ENCODE assay signal across 9 mouse cellular contexts in genomic region chr3:107850418-107851031, GRCm38 (mm10). TPM values are rescaled to one million over a fixed set of nuclear protein-coding genes. Genes with fewer than 3 reads are reported as not detected.
DNase-seq lines count a peak whose midpoint lies in the region; ATAC-seq and TF ChIP-seq lines count a peak whose summit lies in the region.
"Had no signal": no experiment of that assay in that cellular context is flagged by ENCODE, and none has a peak within 500 bp of the region (broad histone marks: within the 10 kb centered on the region; RNA-seq: fewer than 3 reads in every experiment).

No protein-coding gene starts in this region.

- H3K4me2 ChIP-seq in heart, postnatal 0 days (ENCODE audit: low read depth, low read length) = peak overlapping the region; percentile 43
- H3K4me2 ChIP-seq in midbrain, embryonic 14.5 days (ENCODE audit: low read length) = peak overlapping the region; percentile 21; the same call in 1 of the 2 replicates

- DNase-seq in spleen, postnatal 36 days (ENCODE audit: low spot score in 2 of 2) = peak; percentile 33 to 43
- DNase-seq in spleen, postnatal 14 days (ENCODE audit: low spot score in 2 of 2) = no peak
- DNase-seq in heart, postnatal 0 days (ENCODE audit: low spot score) = peak; percentile 31
- DNase-seq in kidney, postnatal 14 days = peak; percentile 90
- peak; percentile 68 for DNase-seq in midbrain, embryonic 14.5 days
- no peak for DNase-seq in frontal cortex, postnatal 14 days (ENCODE audit: low spot score in 2 of 2)
- DNase-seq in layer of hippocampus, adult 11-12 months (ENCODE audit: low spot score) = no peak

- peaks cover 7% of the 10 kb centered on the region for H3K4me1 ChIP-seq in embryonic fibroblast, embryonic 13.5 days (ENCODE audit: control insufficient read depth, insufficient read depth, low read length)
- H3K4me1 ChIP-seq in heart, postnatal 0 days (ENCODE audit: control insufficient read depth, insufficient read depth) = peaks cover 22% of the 10 kb centered on the region
- H3K4me1 ChIP-seq in midbrain, embryonic 14.5 days (ENCODE audit: control insufficient read depth, insufficient read depth, low read length) = peaks cover 23% of the 10 kb centered on the region

- H3K27me3 ChIP-seq in heart, postnatal 0 days (ENCODE audit: control insufficient read depth, insufficient read depth, low read length) = 0 out of 2 replicates have a peak, but pooled peaks cover 3% of the 10 kb centered on the region
- H3K27me3 ChIP-seq in midbrain, embryonic 14.5 days (ENCODE audit: control insufficient read depth, insufficient read depth, low read length) = no peaks in the 10 kb centered on the region

- no peak overlapping the region for H3K9ac ChIP-seq in heart, postnatal 0 days (replicated peaks; ENCODE audit: low read depth, low read length)
- H3K9ac ChIP-seq in midbrain, embryonic 14.5 days (replicated peaks; ENCODE audit: low read length) = 0 out of 2 replicates have a peak overlapping the region, but pooled peaks have one; percentile 9

- H3K4me3 ChIP-seq in embryonic fibroblast, embryonic 13.5 days (ENCODE audit: insufficient read depth, low read length) = no peak overlapping the region
- no peak overlapping the region for H3K4me3 ChIP-seq in heart, postnatal 0 days (ENCODE audit: low read depth, low read length)
- H3K4me3 ChIP-seq in midbrain, embryonic 14.5 days (replicated peaks; ENCODE audit: low read depth, low read length) = no peak overlapping the region
- H3K4me3 ChIP-seq: megakaryocyte, embryonic 14.5 days had no signal

- ATAC-seq in heart, postnatal 0 days (ENCODE audit: insufficient read depth, low read depth) = peak; percentile 58
- ATAC-seq in midbrain, embryonic 14.5 days (ENCODE audit: low FRiP score, low TSS enrichment) = peak; percentile 44; the same call in 1 of the 2 replicates

- TF ChIP-seq POLR2A in embryonic fibroblast, embryonic 13.5 days (IDR thresholded peaks at IDR 0.05; ENCODE audit: low read depth, low read length) = no peak

- no peak for TF ChIP-seq EP300 in heart, postnatal 0 days (IDR thresholded peaks at IDR 0.05; ENCODE audit: low read depth)

- TF ChIP-seq CTCF in embryonic fibroblast, embryonic 13.5 days (IDR thresholded peaks at IDR 0.05; ENCODE audit: borderline replicate concordance, insufficient read depth, low read length) = no peak
- no peak for TF ChIP-seq CTCF in heart, postnatal 0 days (IDR thresholded peaks at IDR 0.05; ENCODE audit: low read depth)

- H3K9me3 ChIP-seq in heart, postnatal 0 days (replicated peaks; ENCODE audit: control insufficient read depth, low read length) = no peaks in the 10 kb centered on the region
- no peaks in the 10 kb centered on the region for H3K9me3 ChIP-seq in midbrain, embryonic 14.5 days (ENCODE audit: control insufficient read depth, low read length)
- H3K9me3 ChIP-seq: megakaryocyte, embryonic 14.5 days had no signal

- H3K36me3 ChIP-seq in heart, postnatal 0 days (replicated peaks; ENCODE audit: control insufficient read depth, insufficient read depth, low read length) = no peaks in the 10 kb centered on the region
- no peaks in the 10 kb centered on the region for H3K36me3 ChIP-seq in midbrain, embryonic 14.5 days (ENCODE audit: control insufficient read depth, insufficient read depth, low read length)

- WGBS in heart, postnatal 0 days = 12% methylated on average over 12 of the region's 12 CpGs
- WGBS in midbrain, embryonic 14.5 days = 12% methylated on average over 12 of the region's 12 CpGs

- H3K27ac ChIP-seq in embryonic fibroblast, embryonic 13.5 days (ENCODE audit: insufficient read depth, low read length) = peak overlapping the region; percentile 74
- H3K27ac ChIP-seq in heart, postnatal 0 days (ENCODE audit: low read depth) = 0 out of 2 replicates have a peak overlapping the region, but pooled peaks have one; percentile 3
- no peak overlapping the region for H3K27ac ChIP-seq in midbrain, embryonic 14.5 days (replicated peaks; ENCODE audit: low read depth, low read length)

RNA-seq across cellular contexts. Expression of gene Eps8l3, which starts 26.5 kb away (rescaled TPM):
- not detected in 2 replicates for polyA plus RNA-seq in embryonic fibroblast, embryonic 13.5 days (2011; ENCODE audit: insufficient read length, low read depth, missing spikeins)
- total RNA-seq in heart, postnatal 0 days (2014; rRNA removed; ENCODE audit: low replicate concordance) = not detected in 2 replicates
- polyA plus RNA-seq in heart, postnatal 0 days (2015; fragmentation: Nextera tagmentation; extraction: Ambion mirVana) = not detected in 2 replicates
- not detected in 2 replicates for polyA plus RNA-seq in midbrain, embryonic 14.5 days (2014; fragmentation: Nextera tagmentation; extraction: Ambion mirVana)

RNA-seq across cellular contexts. Expression of gene Gstm5, which starts 45.1 kb away (rescaled TPM):
- polyA plus RNA-seq in embryonic fibroblast, embryonic 13.5 days (2011; ENCODE audit: insufficient read length, low read depth, missing spikeins) = 68.6 and 75.4 TPM in 2 replicates
- total RNA-seq in heart, postnatal 0 days (2014; rRNA removed; ENCODE audit: low replicate concordance) = 81.9 and 98.4 TPM in 2 replicates
- 132 and 138 TPM in 2 replicates for polyA plus RNA-seq in heart, postnatal 0 days (2015; fragmentation: Nextera tagmentation; extraction: Ambion mirVana)
- 245 and 277 TPM in 2 replicates for polyA plus RNA-seq in midbrain, embryonic 14.5 days (2014; fragmentation: Nextera tagmentation; extraction: Ambion mirVana)

Comparison
In these comparisons a context has a peak if more than half of its experiments do, and no peak if none do; other contexts are left out.
1. DNase-seq: peak in spleen, postnatal 36 days (2 of 2), heart, postnatal 0 days (single experiment), kidney, postnatal 14 days (single experiment) and midbrain, embryonic 14.5 days (single experiment); none in spleen, postnatal 14 days (0 of 2), frontal cortex, postnatal 14 days (0 of 2) and layer of hippocampus, adult 11-12 months (single experiment).